Mouse (Mus musculus) heart, embryonic 16.5 days (tissue): Measurements from ENCODE around the gene Rps3a1. TPM values are rescaled to one million over a fixed set of nuclear protein-coding genes. Genes with fewer than 3 reads are reported as not detected.
A peak's percentile ranks its signal among the peaks of the same experiment; 100 is the strongest.

Source experiments
- ATAC-seq: fragments of 200-750 bp; cut with Nextera tagmentation; replicated peaks from 2 replicates; pipeline ENCODE4 v1.8.0; 2017; ENCODE audit warnings: moderate number of reproducible peaks; ENCODE audit not compliant: insufficient read depth, low FRiP score; ENCODE audit errors: extremely low read depth
- H3K27ac ChIP-seq: fragments of 300-500 bp; sonication (generic); 2 replicates; pipeline ENCODE4 v1.5.1; 2014; ENCODE audit warnings: mild to moderate bottlenecking, low read length, control low read depth, moderate library complexity
- H3K27me3 ChIP-seq: fragments of 300-500 bp; sonication (generic); 2 replicates; pipeline ENCODE4 v1.6.1; 2014; ENCODE audit warnings: low read length, mixed read lengths; ENCODE audit not compliant: control insufficient read depth, insufficient read depth
- H3K36me3 ChIP-seq: fragments of 300-500 bp; sonication (generic); 2 replicates; pipeline ENCODE4 v1.6.1; 2014; ENCODE audit not compliant: control insufficient read depth, insufficient read depth
- H3K4me1 ChIP-seq: fragments of 300-500 bp; sonication (generic); 2 replicates; pipeline ENCODE4 v1.6.1; 2014; ENCODE audit warnings: low read length, mixed read lengths; ENCODE audit not compliant: control insufficient read depth, insufficient read depth
- H3K4me2 ChIP-seq: fragments of 300-500 bp; sonication (generic); 2 replicates; pipeline ENCODE4 v1.6.1; 2014; ENCODE audit warnings: low read depth, mild to moderate bottlenecking, control low read depth, low read length
- H3K4me3 ChIP-seq: fragments of 300-500 bp; sonication (generic); 2 replicates; pipeline ENCODE4 v1.5.1; 2014; ENCODE audit warnings: mild to moderate bottlenecking, control low read depth, low read length
- H3K9ac ChIP-seq: fragments of 300-500 bp; sonication (generic); 2 replicates; pipeline ENCODE4 v1.6.1; 2014; ENCODE audit warnings: low read length, control low read depth
- H3K9me3 ChIP-seq: fragments of 300-500 bp; sonication (generic); replicated peaks from 2 replicates; pipeline ENCODE4 v1.6.1; 2016; ENCODE audit warnings: low read length; ENCODE audit not compliant: control insufficient read depth
- WGBS: fragments of 180-500 bp; shearing (Covaris S2); extraction: QIAGEN DNeasy Blood & Tissue Kit; methylation state at CpG from one replicate; pipeline ENCODE4 v1.1.7; 2014; 5-methylcytosine and 5-hydroxymethylcytosine counted together
- polyA plus RNA-seq: library from polyadenylated mRNA; unstranded; fragments of >200 nt; fragmentation: Nextera tagmentation; extraction: Ambion mirVana; gene quantifications from 2 replicates; pipeline ENCODE4 v1.2.1, GENCODE M21; 2015

Rps3a1 gene
- 708 and 795 TPM in 2 replicates for polyA plus RNA-seq

DNA sequence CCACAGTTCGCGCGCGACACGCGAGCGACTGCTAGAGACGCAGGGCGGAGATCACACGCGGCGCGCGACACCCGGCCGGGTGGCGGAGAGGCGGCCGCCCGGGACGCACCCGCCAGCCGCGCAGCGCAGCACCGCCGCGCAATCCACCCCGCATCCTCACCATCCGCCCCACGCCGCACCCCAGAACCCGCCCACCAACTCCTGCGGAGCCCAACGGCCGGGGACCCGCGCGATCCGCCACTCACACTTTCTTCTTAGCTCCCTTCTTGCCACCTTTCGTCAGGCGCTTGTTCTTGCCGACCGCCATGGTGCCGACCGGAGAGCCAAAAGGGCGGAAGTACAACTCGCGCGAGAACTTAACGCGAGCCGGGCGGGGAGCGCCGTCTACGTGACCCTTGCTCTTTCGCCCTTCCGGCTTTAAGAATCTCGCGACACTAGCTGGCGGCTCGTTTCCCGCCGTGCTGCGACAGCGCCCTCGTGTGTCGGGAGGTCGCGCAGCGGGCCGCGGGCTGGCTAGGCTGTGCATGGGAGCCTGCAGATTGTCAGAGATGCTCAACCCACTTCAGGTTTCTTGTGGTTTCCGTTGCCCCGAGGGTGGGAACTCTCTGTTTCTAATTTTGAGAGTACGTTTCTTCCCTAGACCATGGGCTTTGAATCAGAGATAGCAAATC lies at the start of gene Rps3a1:
Rps3a1 (minus strand) TSS at position 440 of the 671 bp plus-strand sequence.
- Histone ChIP-seq H3K4me1 (peaks cover 13% of the 10 kb centered on the region), H3K36me3 (peaks cover 26% of the 10 kb centered on the region), H3K9me3 (no peaks in the 10 kb centered on the region), H3K4me2 (peak within 1 kb of the TSS; percentile 70), H3K27me3 (no peaks in the 10 kb centered on the region), H3K27ac (peak within 1 kb of the TSS; percentile 81), H3K9ac (peak within 1 kb of the TSS; percentile 99), H3K4me3 (peak within 1 kb of the TSS; percentile 97)
- under 1% methylated on average over 76 of the region's 77 CpGs for WGBS
- peak; percentile 96 for ATAC-seq

DNA sequence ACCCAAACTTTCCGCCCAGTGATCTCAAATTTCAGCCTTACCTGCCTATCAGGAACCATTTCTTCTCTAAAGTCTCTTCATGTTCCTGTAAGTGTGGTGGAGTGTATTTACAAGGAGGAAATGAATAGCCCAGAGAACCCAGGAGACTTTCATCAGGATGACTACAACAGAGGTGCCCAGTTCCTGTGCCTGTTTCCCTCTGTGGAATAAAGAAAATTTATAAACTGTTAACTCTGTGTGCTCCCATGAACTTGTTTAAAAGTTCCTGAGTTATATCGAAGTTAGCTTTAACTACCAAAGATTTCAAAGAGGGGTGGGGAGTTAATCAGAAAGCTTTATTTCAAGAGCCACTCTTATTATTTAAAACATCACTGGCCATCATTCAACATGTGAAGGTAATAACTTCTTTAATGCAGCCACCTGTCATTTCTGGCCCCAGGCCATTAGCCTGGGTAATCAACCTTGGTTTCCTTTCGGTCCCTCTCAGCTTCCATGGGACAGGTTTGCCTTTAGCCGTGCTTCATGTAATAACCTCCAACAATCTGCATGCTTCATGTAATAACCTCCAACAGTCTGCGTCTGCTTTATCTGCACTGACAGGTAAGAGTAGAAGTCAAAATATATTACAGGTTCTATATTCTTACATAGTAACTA lies 45.4 kb upstream of the Rps3a1 start:
- Histone ChIP-seq H3K4me1 (no peaks in the 10 kb centered on the region), H3K27me3 (no peaks in the 10 kb centered on the region), H3K9me3 (no peaks in the 10 kb centered on the region), H3K4me2 (no peak overlapping the region), H3K4me3 (no peak overlapping the region), H3K9ac (no peak overlapping the region), H3K36me3 (no peaks in the 10 kb centered on the region), H3K27ac (no peak overlapping the region)
- ATAC-seq, result no peak
- 79% methylated on average over 5 of the region's 5 CpGs for WGBS

DNA sequence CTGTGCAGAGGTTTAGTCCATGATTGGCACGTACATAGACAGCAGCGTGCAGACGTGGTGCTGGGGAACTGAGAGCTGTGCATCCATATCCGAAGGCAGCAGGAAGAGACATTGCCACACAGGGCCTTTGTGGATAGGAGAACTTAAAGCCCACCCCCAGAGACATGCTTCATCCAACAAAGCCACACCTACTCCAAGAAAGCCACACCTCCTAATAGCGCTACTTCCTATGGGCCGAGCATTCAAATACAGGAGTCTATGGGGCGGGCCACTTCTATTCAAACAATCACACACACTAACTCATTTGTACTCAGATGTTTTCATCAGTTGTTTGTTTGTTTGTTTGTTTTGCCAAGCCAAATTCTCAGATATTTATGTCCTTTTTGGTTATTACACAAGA lies 42.0 kb upstream of the Rps3a1 start:
- no peak for ATAC-seq
- WGBS, result 85% methylated on average over 7 of the region's 7 CpGs

DNA sequence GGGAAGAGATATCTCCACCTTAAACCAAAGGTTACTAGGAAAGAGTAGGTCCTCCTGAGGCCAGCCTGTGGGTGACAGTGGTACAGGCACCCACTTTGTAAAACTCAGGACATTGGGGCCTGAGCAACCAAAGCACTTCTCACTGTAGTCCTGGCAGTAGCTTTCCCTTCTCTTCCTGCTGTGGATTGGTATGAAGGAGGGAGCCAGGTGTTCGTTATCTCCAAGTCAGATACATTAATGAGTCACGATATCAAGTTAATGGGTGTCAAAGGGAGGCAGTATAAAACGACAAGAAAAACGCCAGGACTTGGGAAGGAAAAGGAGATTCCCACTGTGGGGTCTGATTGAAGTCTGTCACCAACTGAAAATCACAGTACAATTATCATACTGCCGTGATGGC lies 38.6 kb upstream of the Rps3a1 start:
- 65% methylated on average over 5 of the region's 5 CpGs for WGBS
- no peak overlapping the region for H3K4me2 ChIP-seq

More for the DNA sequence above, 42.0 kb upstream of the Rps3a1 start:
- Histone ChIP-seq H3K9ac (no peak overlapping the region), H3K27ac (no peak overlapping the region), H3K27me3 (no peaks in the 10 kb centered on the region), H3K9me3 (no peaks in the 10 kb centered on the region), H3K36me3 (no peaks in the 10 kb centered on the region), H3K4me1 (no peaks in the 10 kb centered on the region), H3K4me3 (no peak overlapping the region), H3K4me2 (no peak overlapping the region)

DNA sequence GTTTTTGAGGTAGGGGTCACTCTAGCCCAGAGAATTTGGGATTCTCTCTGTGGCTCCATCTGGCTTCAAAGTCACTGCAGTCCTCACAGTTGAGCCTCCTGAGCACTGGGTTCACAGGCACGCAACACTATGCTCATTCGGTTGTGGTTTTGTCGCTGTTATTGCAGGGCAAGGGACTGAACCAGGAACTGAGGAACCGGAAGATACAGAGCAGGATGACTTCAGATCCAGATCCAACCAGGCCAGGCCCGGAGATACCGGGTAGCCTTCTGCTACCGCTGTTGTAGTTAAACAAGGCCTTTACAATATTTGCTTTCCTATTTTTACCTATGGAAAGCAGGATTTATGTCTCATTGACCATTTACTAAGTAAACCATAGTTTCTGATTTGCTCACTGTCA lies 37.2 kb upstream of the Rps3a1 start:
- WGBS, result 84% methylated on average over 7 of the region's 7 CpGs
- no peak for ATAC-seq

More for the DNA sequence above, 38.6 kb upstream of the Rps3a1 start:
- Histone ChIP-seq H3K4me1 (no peaks in the 10 kb centered on the region), H3K36me3 (no peaks in the 10 kb centered on the region), H3K4me3 (no peak overlapping the region), H3K9ac (no peak overlapping the region), H3K27ac (no peak overlapping the region), H3K9me3 (no peaks in the 10 kb centered on the region), H3K27me3 (no peaks in the 10 kb centered on the region)
- ATAC-seq, result no peak

DNA sequence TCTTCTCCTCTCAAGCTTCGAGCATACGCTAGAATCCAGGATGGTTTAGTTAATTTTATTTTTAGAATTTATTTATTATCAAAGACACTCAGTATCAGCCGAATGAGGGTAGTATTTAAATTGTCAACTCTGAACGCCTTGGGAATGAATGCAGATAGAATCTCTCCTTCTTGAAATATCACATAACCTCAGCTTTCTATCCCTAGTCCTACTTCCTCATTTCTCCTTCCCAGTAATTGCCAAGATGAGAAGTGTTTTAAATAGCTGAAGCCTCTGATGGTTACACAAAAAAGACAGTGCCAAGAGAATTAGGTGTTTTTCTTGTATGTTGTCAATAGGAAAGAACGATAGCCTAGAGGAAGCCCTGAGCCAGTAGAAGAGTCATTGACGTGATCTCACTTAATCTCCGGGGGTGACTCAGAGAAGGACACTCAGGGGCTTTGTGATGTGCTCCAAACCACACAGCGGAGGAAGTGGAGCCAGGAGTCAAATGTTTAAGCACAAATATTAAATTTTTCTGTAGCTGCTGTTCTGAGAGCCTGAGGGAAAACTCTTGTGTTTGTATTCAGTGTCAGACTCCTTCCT lies 26.4 kb upstream of the Rps3a1 start:
- Histone ChIP-seq H3K9me3 (no peaks in the 10 kb centered on the region), H3K27me3 (no peaks in the 10 kb centered on the region), H3K4me1 (no peaks in the 10 kb centered on the region), H3K9ac (no peak overlapping the region), H3K4me3 (no peak overlapping the region), H3K4me2 (no peak overlapping the region), H3K36me3 (no peaks in the 10 kb centered on the region), H3K27ac (no peak overlapping the region)
- WGBS, result 69% methylated on average over 8 of the region's 8 CpGs
- ATAC-seq, result no peak

More for the DNA sequence above, 37.2 kb upstream of the Rps3a1 start:
- no peak overlapping the region for H3K9ac ChIP-seq
- no peak overlapping the region for H3K27ac ChIP-seq
- H3K27me3 ChIP-seq, result no peaks in the 10 kb centered on the region
- H3K9me3 ChIP-seq, result no peaks in the 10 kb centered on the region
- H3K4me2 ChIP-seq, result no peak overlapping the region
- H3K4me1 ChIP-seq, result no peaks in the 10 kb centered on the region
- no peaks in the 10 kb centered on the region for H3K36me3 ChIP-seq
- no peak overlapping the region for H3K4me3 ChIP-seq

DNA sequence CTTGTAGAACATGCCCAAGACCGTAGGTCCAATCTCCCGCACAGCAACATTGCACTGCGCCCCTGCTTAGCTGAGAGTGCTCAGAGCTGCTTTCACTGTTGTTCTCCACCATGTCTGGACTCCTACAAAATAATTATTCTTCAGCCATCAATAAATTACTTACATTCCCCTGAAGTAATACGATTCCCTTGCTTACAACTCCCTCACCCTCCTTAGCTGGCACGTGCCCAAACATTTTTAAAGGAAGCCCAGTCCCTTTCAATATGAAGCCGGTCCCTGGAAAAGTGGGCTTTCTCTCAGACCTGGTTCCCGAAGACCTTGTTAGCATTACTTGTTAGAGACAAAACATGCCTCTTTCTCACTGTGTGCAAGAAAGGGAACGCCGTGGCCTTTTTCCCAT lies 7.0 kb upstream of the Rps3a1 start:
- H3K4me3 ChIP-seq, result no peak overlapping the region
- no peak overlapping the region for H3K9ac ChIP-seq
- H3K9me3 ChIP-seq, result no peaks in the 10 kb centered on the region
- no peak overlapping the region for H3K27ac ChIP-seq
- no peak overlapping the region for H3K4me2 ChIP-seq
- no peak for ATAC-seq
- H3K4me1 ChIP-seq, result no peaks in the 10 kb centered on the region
- no peaks in the 10 kb centered on the region for H3K36me3 ChIP-seq
- whole genome bisulfite sequencing, result 77% methylated on average over 9 of the region's 9 CpGs
- no peaks in the 10 kb centered on the region for H3K27me3 ChIP-seq

DNA sequence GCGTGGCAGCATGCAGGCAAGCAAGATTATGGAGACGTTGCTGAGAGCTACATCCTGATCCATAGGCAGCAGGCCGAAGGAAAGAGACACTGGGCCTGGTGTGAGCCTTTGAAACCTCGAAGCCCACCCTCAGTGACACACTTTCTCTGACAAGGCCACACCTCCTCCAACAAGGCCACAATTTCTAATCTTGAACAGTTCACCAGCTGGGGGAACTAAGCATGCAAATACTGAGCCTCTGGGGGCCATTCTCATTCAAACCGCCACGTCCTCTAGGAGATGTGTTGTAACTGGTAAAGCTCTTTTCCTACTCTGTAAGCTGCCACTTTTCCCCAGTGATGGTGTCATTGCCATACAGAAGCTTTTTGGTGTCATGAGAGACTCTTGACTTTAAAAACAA lies 6.6 kb upstream of the Rps3a1 start:
- ATAC-seq, result no peak
- Histone ChIP-seq H3K9me3 (no peaks in the 10 kb centered on the region), H3K9ac (no peak overlapping the region), H3K36me3 (no peaks in the 10 kb centered on the region), H3K4me2 (no peak overlapping the region), H3K27me3 (no peaks in the 10 kb centered on the region), H3K4me1 (no peaks in the 10 kb centered on the region), H3K27ac (no peak overlapping the region), H3K4me3 (no peak overlapping the region)
- 71% methylated on average over 6 of the region's 6 CpGs for WGBS

DNA sequence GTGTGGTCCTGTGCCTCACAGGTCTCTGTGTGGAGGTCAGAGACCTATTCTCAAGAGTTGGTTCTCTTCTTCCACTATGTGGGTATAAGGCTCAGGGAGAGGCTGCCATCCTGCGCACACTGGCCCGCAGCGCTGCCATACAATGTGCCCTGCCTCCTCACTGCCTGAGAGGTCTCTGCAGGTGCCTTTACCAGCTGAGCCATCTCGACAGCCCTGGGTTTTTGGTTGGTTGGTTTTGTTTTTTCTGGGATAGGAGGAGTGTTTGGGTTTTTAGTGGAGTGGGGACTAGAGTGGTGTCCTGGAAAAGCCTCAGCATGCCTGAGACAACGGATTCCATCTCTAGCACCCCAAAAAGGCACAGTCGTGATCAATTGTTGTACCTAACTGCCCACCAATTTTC lies 841 bp upstream of the Rps3a1 start:
- ATAC-seq, result no peak
- WGBS, result 77% methylated on average over 6 of the region's 6 CpGs

More for the DNA sequence above, 841 bp upstream of the Rps3a1 start:
- Histone ChIP-seq H3K36me3 (peaks cover 17% of the 10 kb centered on the region), H3K4me3 (no peak overlapping the region), H3K9ac (no peak overlapping the region), H3K9me3 (no peaks in the 10 kb centered on the region), H3K4me1 (peaks cover 13% of the 10 kb centered on the region), H3K27me3 (no peaks in the 10 kb centered on the region), H3K4me2 (no peak overlapping the region), H3K27ac (no peak overlapping the region)
